Mouse (Mus musculus) MEL-GATA-1-ER (cell line): ENCODE results near the gene Tmem216.

Experiments used
- DNase-seq: peaks from one replicate; pipeline ENCODE4 v3.0.0-alpha.2; 2012; ENCODE audit warnings: low read depth; ENCODE audit errors: extremely low read depth

The Tmem216 gene

GRCm38 (mm10) chr19:10555624-10556510 lies at the start of gene Tmem216:
Tmem216 (minus strand) TSS chr19:10556238.
- peak; percentile 69 for DNase-seq

GRCm38 (mm10) chr19:10605293-10605900 lies 49.4 kb upstream of the Tmem216 start, which contains the start of the genes Ddb1 and Tkfc:
Ddb1 (plus strand) TSS chr19:10605327.
Tkfc (minus strand) TSS chr19:10605654.
- peak; percentile 94 for DNase-seq

- peak; percentile 2 for DNase-seq
Measured at GRCm38 (mm10) chr19:10604534-10604933, 48.5 kb upstream of the Tmem216 start.

GRCm38 (mm10) chr19:10603660-10604523 lies 47.9 kb upstream of the Tmem216 start:
- peak; percentile 3 for DNase-seq

- peak; percentile 74 for DNase-seq
Measured at GRCm38 (mm10) chr19:10602787-10603186, 46.7 kb upstream of the Tmem216 start.

DNA sequence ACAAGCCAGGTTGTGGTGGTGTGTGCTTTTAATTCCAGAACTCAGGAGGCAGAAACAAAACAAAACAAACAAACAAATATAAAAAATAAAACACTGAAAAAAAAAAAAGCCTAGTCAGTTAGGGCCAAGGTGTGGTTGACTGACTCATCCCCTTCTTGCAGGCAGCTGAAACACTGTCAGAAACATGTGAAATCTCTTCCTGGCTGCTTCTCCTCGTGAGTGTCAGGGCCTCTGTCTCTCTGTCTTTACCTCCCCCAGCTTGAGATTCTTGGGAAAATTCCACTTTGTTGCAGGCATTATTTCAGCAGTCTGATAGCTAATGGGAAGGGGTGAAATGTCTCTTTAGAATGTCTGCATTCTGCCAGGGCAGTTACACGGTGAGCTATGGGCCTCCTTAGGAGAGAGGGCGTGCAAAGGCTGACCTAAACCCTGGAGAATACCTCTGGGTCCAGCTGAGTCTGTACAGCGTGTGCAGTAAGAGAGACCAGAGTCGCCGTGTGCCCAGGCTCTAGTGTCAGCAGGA lies 46.3 kb upstream of the Tmem216 start:
- peak; percentile 8 for DNase-seq

DNA sequence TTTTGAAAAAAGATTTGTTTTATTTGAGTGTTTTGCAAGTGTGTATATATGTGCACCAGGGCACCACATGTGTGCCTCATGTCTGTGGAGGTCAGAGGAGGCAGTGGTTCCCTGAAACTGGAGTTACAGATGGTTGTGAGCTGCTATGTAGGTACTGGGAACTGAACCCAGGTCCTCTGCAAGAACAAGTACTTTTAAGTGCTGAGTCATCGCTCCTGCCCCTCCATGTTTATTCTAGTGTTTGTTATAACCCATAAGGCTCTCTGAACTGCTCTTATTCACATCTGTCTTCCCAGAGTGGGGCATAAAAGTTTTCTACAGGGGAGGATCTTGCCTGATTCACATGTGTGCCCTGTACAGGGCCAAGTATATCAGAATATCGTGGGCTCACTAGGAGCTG lies 43.6 kb upstream of the Tmem216 start:
- no peak for DNase-seq

DNA sequence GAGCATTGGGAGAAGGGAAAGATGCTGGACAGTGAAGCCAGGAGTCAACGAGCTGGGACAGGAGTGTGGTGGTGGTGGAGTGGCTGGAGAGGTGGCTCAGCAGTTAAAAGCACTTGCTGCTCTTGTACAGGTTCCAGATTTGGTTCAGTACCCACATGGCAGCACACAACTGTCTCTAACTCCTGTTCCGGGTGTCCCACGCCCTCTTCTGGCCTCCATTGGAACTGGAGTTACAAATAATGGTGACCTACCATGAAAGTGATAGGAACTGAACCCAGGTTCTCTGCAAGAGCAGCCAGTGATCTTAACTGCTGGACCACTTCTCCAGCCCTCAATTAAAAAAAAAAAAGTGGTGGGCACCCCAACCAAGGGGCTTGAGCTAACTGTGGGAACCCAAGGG lies 42.1 kb upstream of the Tmem216 start:
- DNase-seq = peak; percentile 28

GRCm38 (mm10) chr19:10591659-10592377 lies 35.8 kb upstream of the Tmem216 start:
- DNase-seq = no peak

GRCm38 (mm10) chr19:10590301-10590700 lies 34.3 kb upstream of the Tmem216 start:
- no peak for DNase-seq

GRCm38 (mm10) chr19:10589127-10589857 lies 33.3 kb upstream of the Tmem216 start:
- DNase-seq = no peak

GRCm38 (mm10) chr19:10587231-10587630 lies 31.2 kb upstream of the Tmem216 start:
- DNase-seq = no peak

DNA sequence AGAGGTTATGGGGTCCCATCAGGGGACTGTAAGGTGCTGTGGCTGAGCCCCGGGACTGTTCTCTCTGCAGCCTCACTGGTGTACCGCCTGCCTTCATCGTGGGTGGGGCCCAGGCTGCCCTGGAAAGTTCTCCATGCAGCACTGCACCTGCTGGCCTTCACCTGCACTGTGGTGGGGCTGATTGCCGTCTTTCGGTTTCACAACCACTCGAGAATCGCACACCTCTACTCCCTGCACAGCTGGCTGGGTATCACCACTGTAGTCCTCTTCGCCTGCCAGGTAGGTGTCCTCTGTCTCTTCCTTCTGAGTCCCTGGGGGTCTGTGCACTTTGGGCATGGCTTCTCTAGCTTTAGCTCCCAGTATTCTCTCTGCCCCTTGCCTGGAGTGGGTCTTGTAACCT lies 29.1 kb upstream of the Tmem216 start:
- no peak for DNase-seq

GRCm38 (mm10) chr19:10583550-10584146 lies 27.6 kb upstream of the Tmem216 start:
- DNase-seq = no peak

DNA sequence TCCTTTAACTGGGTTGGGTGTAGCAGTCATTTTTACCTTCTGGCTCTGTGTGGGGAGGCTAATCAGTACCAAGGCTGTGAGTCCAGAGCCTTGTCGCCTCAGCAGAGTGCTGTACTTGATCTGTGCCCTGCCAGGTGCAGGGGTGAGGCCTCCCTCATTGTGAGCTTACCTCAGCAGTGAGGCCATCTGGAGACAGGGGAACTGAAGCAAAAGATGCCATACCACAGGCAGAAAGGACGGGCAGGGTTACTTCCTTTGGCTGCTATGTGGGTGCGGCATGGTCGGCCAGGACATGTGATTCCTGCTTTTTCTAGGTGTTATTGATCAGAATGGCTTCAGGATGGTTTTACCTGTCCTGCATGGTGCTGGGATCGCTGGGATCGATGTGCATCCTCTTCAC lies 25.9 kb upstream of the Tmem216 start:
- DNase-seq = no peak

DNA sequence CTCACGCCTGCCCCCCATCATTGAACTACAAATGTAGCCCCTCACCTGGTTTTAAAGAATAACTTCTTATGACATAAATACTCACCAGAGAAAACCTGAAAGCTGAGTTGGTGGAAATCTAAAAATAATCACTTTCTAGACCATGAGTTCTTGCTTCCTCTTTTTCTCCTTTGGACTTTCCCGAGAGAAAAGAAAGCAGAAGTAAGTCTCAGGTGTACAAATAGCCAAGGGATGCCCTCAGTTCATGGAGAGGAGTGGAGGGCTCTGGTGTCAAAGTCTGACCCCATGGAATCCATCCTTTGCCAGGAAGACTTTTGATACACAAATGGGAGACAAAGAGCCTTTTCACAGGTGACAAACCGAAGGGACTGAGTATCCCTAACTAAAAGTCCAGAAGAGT lies 24.7 kb upstream of the Tmem216 start:
- peak; percentile 55 for DNase-seq

- no peak for DNase-seq
Measured at GRCm38 (mm10) chr19:10580102-10580501, 24.1 kb upstream of the Tmem216 start.

DNA sequence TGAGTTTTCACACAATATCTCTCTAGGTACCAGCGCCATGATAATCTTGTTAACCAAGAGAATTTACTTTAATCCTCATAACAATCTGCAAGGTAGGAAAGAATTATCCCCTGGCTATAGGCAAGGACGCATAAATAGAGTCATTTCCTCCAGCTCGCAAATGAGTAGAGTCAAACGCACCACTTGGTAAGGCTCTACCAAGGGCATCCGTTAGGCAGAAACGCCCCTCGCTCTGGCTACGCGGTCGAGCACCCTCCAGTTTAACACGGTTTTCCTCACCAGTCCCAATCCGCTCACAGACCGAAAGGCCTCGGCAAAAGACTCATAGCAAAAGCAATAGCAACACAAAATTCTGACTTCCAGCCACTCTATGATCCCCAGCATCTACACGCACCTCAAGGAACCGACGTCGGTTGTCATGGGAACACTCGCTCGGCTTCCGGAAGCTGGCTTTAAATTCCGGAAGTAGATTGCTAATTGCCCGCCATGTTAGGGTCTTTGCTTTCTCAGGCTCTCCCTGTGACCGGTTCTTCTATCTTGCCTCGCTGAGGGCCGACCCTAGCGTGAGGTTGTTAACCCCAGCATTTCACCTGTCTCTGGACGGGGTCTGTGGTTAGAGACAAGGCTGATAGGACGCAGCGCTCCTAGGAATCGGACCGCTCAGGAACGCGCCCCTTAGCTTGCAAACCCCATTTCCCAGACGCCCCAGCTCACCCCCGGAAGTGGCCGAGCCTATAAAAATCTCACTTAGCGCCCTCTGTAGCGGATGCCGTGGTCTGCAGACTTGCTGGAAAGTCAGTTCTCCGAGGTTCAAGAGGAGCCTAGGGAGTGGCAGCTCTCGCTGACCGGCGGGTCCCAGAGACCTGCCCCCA lies 20.9 kb upstream of the Tmem216 start, which contains the start of the genes Cyb561a3 and Tmem138:
TSS of gene Cyb561a3 (plus strand) at position 483 of the 872 bp plus-strand sequence.
TSS of gene Tmem138 (minus strand) at position 673 of the 872 bp plus-strand sequence.
- peak; percentile 88 for DNase-seq
